Mouse (Mus musculus) spleen, adult 2 months (tissue): ENCODE measurements around the gene Sfmbt1. TPM values are rescaled to one million over a fixed set of nuclear protein-coding genes. Genes with fewer than 3 reads are reported as not detected.

Experiments
- DNase-seq, 2 experiments: peaks; one replicate each; pipeline versions ENCODE4 v3.0.0 to v3.0.0-alpha.2; 2012 to 2021; ENCODE audit warnings: low spot score in 2 of 2, low read depth in 1 of 2
- H3K27ac ChIP-seq: fragments of 200-500 bp; 2 replicates; pipeline ENCODE4 v1.5.1; 2012; ENCODE audit warnings: low read length, inconsistent platforms; ENCODE audit not compliant: insufficient read depth
- H3K27me3 ChIP-seq: fragments of 200-500 bp; 2 replicates; pipeline ENCODE4 v1.6.1; 2012; ENCODE audit warnings: mild to moderate bottlenecking, moderate library complexity, low read length, inconsistent platforms; ENCODE audit not compliant: control insufficient read depth, insufficient read depth
- H3K36me3 ChIP-seq: fragments of 200-500 bp; 2 replicates; pipeline ENCODE4 v1.6.1; 2012; ENCODE audit warnings: mild to moderate bottlenecking, low read length, inconsistent platforms; ENCODE audit not compliant: control insufficient read depth, insufficient read depth
- H3K4me1 ChIP-seq: fragments of 200-500 bp; 2 replicates; pipeline ENCODE4 v1.6.1; 2011; ENCODE audit warnings: inconsistent platforms; ENCODE audit not compliant: control insufficient read depth, insufficient read depth, insufficient read length
- H3K4me3 ChIP-seq: fragments of 200-500 bp; 2 replicates; pipeline ENCODE4 v1.5.1; 2011; ENCODE audit warnings: mild to moderate bottlenecking, inconsistent platforms; ENCODE audit not compliant: insufficient read depth, insufficient read length; ENCODE audit errors: extremely low read depth
- CTCF ChIP-seq: fragments of 200-500 bp; IDR thresholded peaks from 2 replicates; pipeline ENCODE4 v1.5.1; 2011; ENCODE audit warnings: mild to moderate bottlenecking, inconsistent platforms; ENCODE audit not compliant: insufficient read depth, insufficient read length, insufficient replicate concordance; ENCODE audit errors: extremely low read depth
- POLR2A ChIP-seq: fragments of 200-500 bp; IDR thresholded peaks from 2 replicates; pipeline ENCODE4 v1.6.1; 2011; ENCODE audit warnings: low read depth, low read length, inconsistent platforms
- WGBS: fragments of 180-500 bp; shearing (Covaris S2); methylation state at CpG from one replicate; pipeline ENCODE4 v1.1.7; 2018; 5-methylcytosine and 5-hydroxymethylcytosine counted together
- polyA plus RNA-seq: library from polyadenylated mRNA; depleted of rRNA; stranded (reverse); fragments of >200 nt; gene quantifications from 2 replicates; pipeline ENCODE4 v1.2.3, GENCODE M21; 2012

Sfmbt1 gene
- polyA plus RNA-seq, 1 experiment, result 1.3 TPM

DNA sequence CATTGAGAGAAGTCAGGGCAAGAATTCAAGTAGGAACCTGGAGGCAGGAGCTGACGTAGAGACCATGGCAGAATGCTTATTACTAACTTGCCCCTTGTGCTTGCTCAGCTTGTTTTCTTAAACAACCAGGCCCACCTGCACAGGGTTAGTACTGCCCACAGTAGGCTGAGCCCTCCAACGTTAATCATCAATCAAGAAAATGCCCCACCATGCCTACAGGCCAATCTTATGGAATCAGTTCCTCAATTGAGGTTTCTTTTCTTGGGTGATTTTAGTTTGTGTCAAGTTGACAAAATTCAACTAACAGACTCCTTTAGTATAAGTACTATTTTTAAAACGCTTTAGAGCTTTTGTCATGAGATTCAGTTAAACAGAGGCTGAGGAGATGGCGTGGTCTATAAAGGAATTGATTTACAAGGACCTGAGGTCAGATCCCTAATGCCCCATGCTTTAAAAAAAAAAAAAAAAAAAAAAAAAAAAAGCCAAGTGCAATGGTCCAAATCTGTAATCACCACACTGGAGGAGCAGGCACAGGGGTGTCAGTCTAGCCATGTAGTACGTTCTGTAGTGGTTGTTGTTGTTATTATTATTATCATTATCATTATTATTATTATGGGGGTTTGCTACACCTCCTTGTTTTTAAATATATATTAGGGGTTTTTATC lies 48.4 kb downstream of the Sfmbt1 start:
- H3K27me3 ChIP-seq, result no peaks in the 10 kb centered on the region
- no peak overlapping the region for H3K27ac ChIP-seq
- TF ChIP-seq CTCF, result no peak
- DNase-seq, result no peak
- 43% methylated on average over 5 of the region's 5 CpGs for WGBS
- H3K4me1 ChIP-seq, result peaks cover 12% of the 10 kb centered on the region
- H3K4me3 ChIP-seq, result no peak overlapping the region
- H3K36me3 ChIP-seq, result no peaks in the 10 kb centered on the region

DNA sequence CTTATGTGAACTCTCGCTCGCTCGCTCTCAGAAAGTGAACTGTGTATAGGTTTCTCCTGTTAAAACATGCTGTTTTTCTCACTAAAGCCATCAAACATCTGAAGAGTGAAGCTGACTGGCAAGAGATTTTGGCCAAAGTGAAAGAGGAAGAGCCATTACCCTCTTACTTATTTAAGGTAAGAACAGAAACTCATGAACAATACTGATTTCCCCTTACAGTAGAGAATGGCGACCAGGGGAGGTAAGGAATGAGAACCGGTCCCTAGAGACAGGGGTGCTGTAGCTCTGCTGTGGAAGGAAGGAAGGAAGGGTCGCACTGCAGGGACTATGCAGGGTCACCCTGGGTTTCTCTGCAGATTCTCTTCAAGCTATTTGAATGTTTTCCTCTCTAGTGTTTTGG lies 70.0 kb downstream of the Sfmbt1 start:
- WGBS, result 62% methylated on average over 6 of the region's 6 CpGs
- Histone ChIP-seq H3K4me3 (peak overlapping the region; percentile 40; the same call in 1 of the 2 replicates), H3K36me3 (peaks cover 3% of the 10 kb centered on the region), H3K27me3 (no peaks in the 10 kb centered on the region), H3K4me1 (peaks cover 7% of the 10 kb centered on the region; the same call in 1 of the 2 replicates), H3K27ac (peak overlapping the region; percentile 88)
- DNase-seq, result no peak
- TF ChIP-seq POLR2A, result no peak
- no peak for TF ChIP-seq CTCF

GRCm38 (mm10) chr14:30789471-30789870 lies 74.8 kb downstream of the Sfmbt1 start:
- Histone ChIP-seq H3K36me3 (peaks cover 3% of the 10 kb centered on the region), H3K4me3 (no peak overlapping the region), H3K4me1 (peaks cover 7% of the 10 kb centered on the region; the same call in 1 of the 2 replicates), H3K27me3 (no peaks in the 10 kb centered on the region), H3K27ac (no peak overlapping the region)
- 67% methylated on average over 1 of the region's 1 CpGs for WGBS
- DNase-seq, result no peak
- TF ChIP-seq POLR2A, result no peak
- TF ChIP-seq CTCF, result no peak

DNA sequence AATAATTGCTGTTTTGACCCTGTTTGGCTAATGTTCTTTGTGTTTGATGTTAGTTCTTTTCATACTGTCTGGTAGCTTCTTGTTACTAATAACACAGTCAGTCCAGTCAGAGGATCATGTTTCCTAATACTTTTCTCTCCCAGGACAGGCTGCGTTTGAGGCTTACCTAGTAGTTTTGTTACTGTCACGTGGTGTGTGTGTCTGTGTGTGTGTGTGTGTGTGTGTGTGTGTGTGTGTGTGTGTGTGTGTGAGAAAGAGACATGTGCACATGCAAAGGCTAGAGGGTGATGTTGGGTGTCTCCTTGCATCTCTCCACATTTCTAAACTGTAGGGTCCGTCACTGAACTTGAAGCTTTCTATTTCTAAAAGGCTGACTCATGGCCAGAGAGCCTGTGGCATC lies 78.2 kb downstream of the Sfmbt1 start:
- H3K4me1 ChIP-seq, result no peaks in the 10 kb centered on the region
- no peak for DNase-seq
- no peaks in the 10 kb centered on the region for H3K27me3 ChIP-seq
- WGBS, result 97% methylated on average over 3 of the region's 3 CpGs
- no peak overlapping the region for H3K4me3 ChIP-seq
- H3K36me3 ChIP-seq, result peaks cover 1% of the 10 kb centered on the region; the same call in 1 of the 2 replicates
- no peak for TF ChIP-seq CTCF
- no peak for TF ChIP-seq POLR2A
- H3K27ac ChIP-seq, result no peak overlapping the region

DNA sequence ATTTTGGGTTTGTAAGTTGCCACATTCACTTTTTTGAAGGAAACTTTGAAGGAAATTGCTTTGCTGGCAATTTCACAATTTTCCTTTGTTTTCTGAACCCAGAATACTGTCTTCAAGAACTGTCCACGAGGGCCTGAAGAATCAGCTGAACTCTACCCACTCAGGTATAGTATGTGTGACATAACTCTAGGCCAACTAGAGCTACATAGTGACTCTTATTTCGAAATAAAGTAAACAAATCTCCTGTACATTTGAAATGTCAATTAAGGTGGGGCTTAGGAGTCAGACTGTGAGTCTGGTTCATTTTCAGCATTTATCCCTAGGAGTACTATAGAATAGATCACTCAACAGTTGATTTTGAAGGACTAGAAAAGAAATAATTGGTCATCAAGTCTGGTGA lies 87.1 kb downstream of the Sfmbt1 start:
- Histone ChIP-seq H3K4me1 (no peaks in the 10 kb centered on the region), H3K27me3 (no peaks in the 10 kb centered on the region), H3K27ac (no peak overlapping the region), H3K36me3 (peaks cover 11% of the 10 kb centered on the region), H3K4me3 (no peak overlapping the region)
- 92% methylated on average over 2 of the region's 2 CpGs for WGBS
- no peak for DNase-seq
- TF ChIP-seq POLR2A (no peak), CTCF (no peak)

- H3K36me3 ChIP-seq, result peaks cover 7% of the 10 kb centered on the region
- no peak for DNase-seq
- no peaks in the 10 kb centered on the region for H3K27me3 ChIP-seq
- 91% methylated on average over 3 of the region's 3 CpGs for WGBS
- no peak overlapping the region for H3K4me3 ChIP-seq
- TF ChIP-seq POLR2A (no peak), CTCF (no peak)
- peaks cover under 1% of the 10 kb centered on the region; the same call in 1 of the 2 replicates for H3K4me1 ChIP-seq
- no peak overlapping the region for H3K27ac ChIP-seq
Measured at GRCm38 (mm10) chr14:30821136-30821535, 106.5 kb downstream of the Sfmbt1 start.

- Histone ChIP-seq H3K4me3 (no peak overlapping the region), H3K4me1 (peaks cover 5% of the 10 kb centered on the region; the same call in 1 of the 2 replicates), H3K36me3 (peaks cover 1% of the 10 kb centered on the region; the same call in 1 of the 2 replicates), H3K27me3 (no peaks in the 10 kb centered on the region), H3K27ac (no peak overlapping the region)
- no peak for DNase-seq
- 75% methylated on average over 6 of the region's 6 CpGs for WGBS
- TF ChIP-seq POLR2A (no peak), CTCF (no peak)
Measured at GRCm38 (mm10) chr14:30824456-30824995, 109.9 kb downstream of the Sfmbt1 start.
